Mouse (Mus musculus) E14TG2a.4 (cell line): Measurements from ENCODE around the gene Fen1.

ENCODE experiments used
- CTCF ChIP-seq: conservative IDR thresholded peaks from 2 replicates; pipeline ENCODE4 v1.5.1; 2014; ENCODE audit warnings: low read length
- POU5F1 ChIP-seq: IDR thresholded peaks from 2 replicates; pipeline ENCODE4 v1.6.1; 2014; ENCODE audit warnings: low read length, borderline replicate concordance

- TF ChIP-seq CTCF, result no peak
- no peak for TF ChIP-seq POU5F1
Measured at GRCm38 (mm10) chr19:10232327-10233017, 28.5 kb upstream of the Fen1 start.
